Mouse (Mus musculus) thymus, adult 2 months (tissue): ENCODE measurements around the gene Sgpl1.

Experiments
- CTCF ChIP-seq: fragments of 200-500 bp; IDR thresholded peaks from 2 replicates; pipeline ENCODE4 v1.5.1; 2012; ENCODE audit warnings: mild to moderate bottlenecking, control low read depth, low read length, moderate library complexity, borderline replicate concordance; ENCODE audit not compliant: control insufficient read depth, poor library complexity, insufficient read depth; ENCODE audit errors: extremely low read depth
- POLR2A ChIP-seq: fragments of 200-500 bp; IDR thresholded peaks from 2 replicates; pipeline ENCODE4 v1.6.1; 2012; ENCODE audit warnings: mild to moderate bottlenecking, low read length, control low read depth, moderate library complexity; ENCODE audit not compliant: control insufficient read depth, poor library complexity, insufficient read depth; ENCODE audit errors: extremely low read depth

DNA sequence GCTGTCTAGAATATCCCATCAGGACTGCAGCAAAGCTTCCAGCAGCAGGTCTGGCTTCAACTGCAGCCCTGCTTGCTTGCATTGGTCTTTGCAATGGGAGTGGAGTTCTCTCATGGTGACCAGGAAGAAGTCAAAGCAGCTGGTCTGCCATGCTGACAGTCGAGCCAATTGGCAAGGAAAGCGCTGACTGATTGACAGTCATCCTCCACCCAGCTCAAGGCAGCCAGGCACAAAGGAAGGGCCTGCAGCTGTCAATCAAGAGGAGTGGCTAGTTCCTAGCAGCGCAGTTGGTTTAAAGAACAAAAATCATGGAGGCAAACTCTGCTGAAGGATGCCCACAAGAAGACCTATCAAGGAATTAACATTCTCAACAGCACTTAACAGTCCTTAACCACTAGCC lies 61.0 kb downstream of the Sgpl1 start:
- TF ChIP-seq POLR2A (no peak), CTCF (no peak)
